Mouse (Mus musculus) liver, adult 10 weeks (tissue): ENCODE data around the gene Adgb. TPM values are rescaled to one million over a fixed set of nuclear protein-coding genes. Genes with fewer than 3 reads are reported as not detected.

Experiments used
- polyA plus RNA-seq: library from polyadenylated mRNA; stranded (reverse); fragments of 350-450 nt; fragmentation: Illumina TruSeq; extraction: RNeasy Lipid Tissue Mini Kit (QIAGEN cat#74804); gene quantifications from one replicate; pipeline ENCODE4 v1.2.3, GENCODE M21; 2014; ENCODE audit warnings: low read depth, low replicate concordance

The Adgb gene
- polyA plus RNA-seq = 0.69 TPM

DNA sequence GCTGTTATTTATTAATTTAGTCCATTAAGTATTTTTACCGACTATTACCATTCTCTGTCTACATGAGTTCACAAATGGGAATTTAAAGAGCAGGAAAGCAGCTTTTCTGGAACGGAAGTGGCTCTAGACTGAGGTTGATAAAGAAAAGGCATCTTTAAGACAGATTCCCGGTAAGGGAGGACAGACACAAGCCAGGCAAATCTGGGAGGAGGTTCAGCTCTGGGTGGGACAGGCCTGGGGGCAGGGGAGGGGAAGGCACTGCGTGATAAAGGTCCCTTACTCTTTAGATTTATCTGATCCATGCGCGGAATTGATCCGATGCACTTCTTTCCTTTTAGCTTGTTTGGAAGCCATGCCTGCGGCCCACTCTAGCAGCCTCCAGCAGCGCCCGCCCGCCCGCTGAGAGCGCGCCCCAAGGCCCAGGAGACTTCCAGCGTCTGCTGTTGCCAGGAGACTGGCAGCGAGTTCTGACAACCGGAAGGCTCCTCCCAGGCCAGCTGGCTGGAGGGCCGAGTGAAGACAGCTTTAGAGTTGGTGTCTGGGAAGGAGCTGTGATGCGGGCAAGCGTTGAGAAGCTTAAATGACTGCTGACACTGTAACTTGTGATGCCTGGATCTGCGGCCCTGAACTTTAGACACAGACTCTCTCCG, at the start of gene Adgb:
Adgb (minus strand) TSS at position 366 of the 650 bp plus-strand sequence.

Other genes starting within 250 kb of the Adgb start
- 67.0 TPM for gene Rab32, start 85.9 kb upstream of the Adgb start, polyA plus RNA-seq
- gene Gm10944, start 209.0 kb upstream of the Adgb start, polyA plus RNA-seq = not detected